In the genomic region with DNA sequence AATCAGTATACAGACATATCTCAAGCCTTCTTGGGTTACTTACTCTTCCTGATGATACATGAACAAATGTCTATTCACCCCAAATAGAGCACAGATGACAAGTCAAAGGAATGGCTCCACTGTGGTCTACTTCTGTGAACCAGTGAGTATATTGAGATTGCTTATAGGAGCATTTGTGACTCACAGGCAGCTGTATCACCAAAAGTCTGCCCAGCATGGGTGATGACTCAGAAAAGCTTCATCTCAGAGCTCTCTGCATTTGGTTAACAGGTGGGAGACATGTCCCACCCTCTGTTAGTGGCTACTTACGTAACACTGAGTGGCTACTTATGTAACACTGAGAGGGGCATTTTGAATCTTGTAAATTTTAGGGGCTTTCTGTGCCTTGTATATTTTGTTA, we compare ENCODE assay signal across 23 mouse cellular contexts.
"Had no signal": no experiment of that assay in that cellular context is flagged by ENCODE, and none has a peak within 500 bp of the region (broad histone marks: within the 10 kb centered on the region; RNA-seq: fewer than 3 reads in every experiment).

No protein-coding gene starts in this region.

- H3K4me3 ChIP-seq: left cerebral cortex, adult 2 months; limb, embryonic 12.5 days; limb, embryonic 15.5 days; midbrain, embryonic 12.5 days; midbrain, embryonic 15.5 days; neural tube, embryonic 12.5 days; neural tube, embryonic 15.5 days; stomach, embryonic 15.5 days had no signal

- H3K27me3 ChIP-seq: limb, embryonic 12.5 days; limb, embryonic 15.5 days; midbrain, embryonic 12.5 days; midbrain, embryonic 15.5 days; neural tube, embryonic 12.5 days; neural tube, embryonic 15.5 days; stomach, embryonic 15.5 days had no signal

- H3K9ac ChIP-seq: limb, embryonic 12.5 days; limb, embryonic 15.5 days; liver, embryonic 14.5 days; liver, postnatal 0 days; lung, embryonic 14.5 days; midbrain, embryonic 12.5 days; midbrain, embryonic 15.5 days; neural tube, embryonic 12.5 days; neural tube, embryonic 15.5 days; stomach, embryonic 15.5 days had no signal

- ATAC-seq: intestine, postnatal 0 days; liver, postnatal 0 days; lung, postnatal 0 days; midbrain, embryonic 15.5 days had no signal

- DNase-seq: kidney, adult 2 months; kidney, postnatal 10 days; kidney, postnatal 36 days; left cerebral cortex, postnatal 4 days; liver, postnatal 0 days; lung, embryonic 14.5 days; spleen, adult 18-20 months; thymus, adult 2 months; thymus, postnatal 14 days; thymus, postnatal 4 days had no signal

- H3K36me3 ChIP-seq: limb, embryonic 12.5 days; limb, embryonic 15.5 days; midbrain, embryonic 12.5 days; midbrain, embryonic 15.5 days; neural tube, embryonic 12.5 days; neural tube, embryonic 15.5 days; stomach, embryonic 15.5 days had no signal

- H3K27ac ChIP-seq: left cerebral cortex, adult 2 months; limb, embryonic 12.5 days; limb, embryonic 15.5 days; liver, embryonic 14.5 days; macrophage; midbrain, embryonic 12.5 days; midbrain, embryonic 15.5 days; neural tube, embryonic 12.5 days; neural tube, embryonic 15.5 days; stomach, embryonic 15.5 days had no signal

- H3K9me3 ChIP-seq: limb, embryonic 12.5 days; limb, embryonic 15.5 days; midbrain, embryonic 12.5 days; midbrain, embryonic 15.5 days; neural tube, embryonic 12.5 days; neural tube, embryonic 15.5 days; stomach, embryonic 15.5 days had no signal

- H3K4me1 ChIP-seq: limb, embryonic 12.5 days; limb, embryonic 15.5 days; midbrain, embryonic 12.5 days; midbrain, embryonic 15.5 days; neural tube, embryonic 12.5 days; neural tube, embryonic 15.5 days; stomach, embryonic 15.5 days had no signal

- H3K4me2 ChIP-seq: limb, embryonic 12.5 days; limb, embryonic 15.5 days; liver, embryonic 11.5 days; lung, embryonic 14.5 days; midbrain, embryonic 12.5 days; midbrain, embryonic 15.5 days; neural tube, embryonic 12.5 days; neural tube, embryonic 15.5 days; stomach, embryonic 15.5 days had no signal
